Mouse (Mus musculus) embryonic facial prominence, embryonic 10.5 days (tissue): ENCODE measurements at regions not wholly inside any gene's neighbourhood (a gene's known extent, or its start where the extent isn't known, plus 50 kb on each side); places are given as distances from the start of the nearest gene placed in this dataset.

ENCODE experiments used
- DNase-seq: peaks from one replicate; pipeline ENCODE4 v3.0.0-alpha.2; 2017; ENCODE audit warnings: low spot score
- H3K27ac ChIP-seq: fragments of 300-500 bp; sonication (generic); replicated peaks from 2 replicates; pipeline ENCODE4 v1.5.1; 2016; ENCODE audit warnings: mild to moderate bottlenecking
- H3K27me3 ChIP-seq: fragments of 300-500 bp; sonication (generic); replicated peaks from 2 replicates; pipeline ENCODE4 v1.6.1; 2016; ENCODE audit warnings: low read depth, mild to moderate bottlenecking; ENCODE audit not compliant: poor library complexity, severe bottlenecking
- H3K36me3 ChIP-seq: fragments of 300-500 bp; sonication (generic); replicated peaks from 2 replicates; pipeline ENCODE4 v1.6.1; 2016; ENCODE audit warnings: mild to moderate bottlenecking, moderate library complexity
- H3K4me1 ChIP-seq: fragments of 300-500 bp; sonication (generic); 2 replicates; pipeline ENCODE4 v1.6.1; 2016
- H3K4me3 ChIP-seq: fragments of 300-500 bp; sonication (generic); 2 replicates; pipeline ENCODE4 v1.5.1; 2016; ENCODE audit warnings: mild to moderate bottlenecking, moderate library complexity
- H3K9me3 ChIP-seq: fragments of 300-500 bp; sonication (generic); 2 replicates; pipeline ENCODE4 v1.6.1; 2016; ENCODE audit warnings: mild to moderate bottlenecking
- WGBS: fragments of 180-500 bp; shearing (Covaris S2); methylation state at CpG from one replicate; pipeline ENCODE4 v1.1.7; 2016; 5-methylcytosine and 5-hydroxymethylcytosine counted together

GRCm38 (mm10) chr5:148728492-148728891, 175.9 kb upstream of the Ubl3 start:
- Histone ChIP-seq H3K4me3 (no peak overlapping the region), H3K9me3 (peaks cover 6% of the 10 kb centered on the region; the same call in 1 of the 2 replicates), H3K27ac (no peak overlapping the region), H3K27me3 (no peaks in the 10 kb centered on the region), H3K4me1 (peaks cover 9% of the 10 kb centered on the region), H3K36me3 (no peaks in the 10 kb centered on the region)
- WGBS, result 72% methylated on average over 1 of the region's 1 CpGs
- DNase-seq, result no peak

- no peak overlapping the region for H3K4me3 ChIP-seq
- no peaks in the 10 kb centered on the region for H3K27me3 ChIP-seq
- WGBS, result 74% methylated on average over 7 of the region's 7 CpGs
- no peaks in the 10 kb centered on the region for H3K4me1 ChIP-seq
- no peak overlapping the region for H3K27ac ChIP-seq
- no peak for DNase-seq
- peaks cover 6% of the 10 kb centered on the region; the same call in 1 of the 2 replicates for H3K9me3 ChIP-seq
- no peaks in the 10 kb centered on the region for H3K36me3 ChIP-seq
Observed at GRCm38 (mm10) chr5:148726442-148726841, 173.9 kb upstream of the Ubl3 start.

GRCm38 (mm10) chr5:148724470-148724869, 171.9 kb upstream of the Ubl3 start:
- Histone ChIP-seq H3K27ac (no peak overlapping the region), H3K36me3 (no peaks in the 10 kb centered on the region), H3K27me3 (no peaks in the 10 kb centered on the region), H3K4me3 (no peak overlapping the region), H3K9me3 (peaks cover 6% of the 10 kb centered on the region; the same call in 1 of the 2 replicates), H3K4me1 (no peaks in the 10 kb centered on the region)
- whole genome bisulfite sequencing, result 87% methylated on average over 6 of the region's 6 CpGs
- DNase-seq, result no peak

- H3K36me3 ChIP-seq, result no peaks in the 10 kb centered on the region
- H3K9me3 ChIP-seq, result peaks cover 8% of the 10 kb centered on the region
- no peak overlapping the region for H3K27ac ChIP-seq
- DNase-seq, result no peak
- 93% methylated on average over 11 of the region's 11 CpGs for WGBS
- H3K4me1 ChIP-seq, result no peaks in the 10 kb centered on the region
- no peaks in the 10 kb centered on the region for H3K27me3 ChIP-seq
- H3K4me3 ChIP-seq, result no peak overlapping the region
Observed at GRCm38 (mm10) chr5:148723677-148724227, 171.2 kb upstream of the Ubl3 start.

- no peaks in the 10 kb centered on the region for H3K27me3 ChIP-seq
- H3K4me3 ChIP-seq, result no peak overlapping the region
- H3K27ac ChIP-seq, result no peak overlapping the region
- H3K36me3 ChIP-seq, result no peaks in the 10 kb centered on the region
- peaks cover 11% of the 10 kb centered on the region; the same call in 1 of the 2 replicates for H3K9me3 ChIP-seq
- no peak for DNase-seq
- WGBS, result 94% methylated on average over 5 of the region's 5 CpGs
- H3K4me1 ChIP-seq, result no peaks in the 10 kb centered on the region
Observed at GRCm38 (mm10) chr5:148720604-148721003, 168.0 kb upstream of the Ubl3 start.

GRCm38 (mm10) chr5:148716633-148717032, 164.0 kb upstream of the Ubl3 start:
- WGBS, result 93% methylated on average over 6 of the region's 6 CpGs
- no peak overlapping the region for H3K27ac ChIP-seq
- no peaks in the 10 kb centered on the region for H3K27me3 ChIP-seq
- DNase-seq, result no peak
- H3K9me3 ChIP-seq, result peaks cover 11% of the 10 kb centered on the region; the same call in 1 of the 2 replicates
- H3K4me3 ChIP-seq, result no peak overlapping the region
- H3K4me1 ChIP-seq, result peaks cover 4% of the 10 kb centered on the region; the same call in 1 of the 2 replicates
- no peaks in the 10 kb centered on the region for H3K36me3 ChIP-seq

GRCm38 (mm10) chr5:148715218-148715991, 162.8 kb upstream of the Ubl3 start:
- Histone ChIP-seq H3K4me1 (peaks cover 4% of the 10 kb centered on the region; the same call in 1 of the 2 replicates), H3K9me3 (peaks cover 11% of the 10 kb centered on the region; the same call in 1 of the 2 replicates), H3K36me3 (no peaks in the 10 kb centered on the region), H3K27me3 (no peaks in the 10 kb centered on the region), H3K27ac (no peak overlapping the region), H3K4me3 (no peak overlapping the region)
- 79% methylated on average over 15 of the region's 15 CpGs for WGBS
- DNase-seq, result no peak

- Histone ChIP-seq H3K27me3 (no peaks in the 10 kb centered on the region), H3K4me3 (no peak overlapping the region), H3K4me1 (peaks cover 4% of the 10 kb centered on the region; the same call in 1 of the 2 replicates), H3K27ac (no peak overlapping the region), H3K9me3 (peaks cover 11% of the 10 kb centered on the region; the same call in 1 of the 2 replicates), H3K36me3 (no peaks in the 10 kb centered on the region)
- WGBS, result 89% methylated on average over 4 of the region's 4 CpGs
- no peak for DNase-seq
Observed at GRCm38 (mm10) chr5:148714807-148715206, 162.2 kb upstream of the Ubl3 start.

GRCm38 (mm10) chr5:148713796-148714195, 161.2 kb upstream of the Ubl3 start:
- Histone ChIP-seq H3K36me3 (no peaks in the 10 kb centered on the region), H3K9me3 (peaks cover 9% of the 10 kb centered on the region; the same call in 1 of the 2 replicates), H3K27ac (no peak overlapping the region), H3K4me1 (peaks cover 10% of the 10 kb centered on the region), H3K4me3 (no peak overlapping the region), H3K27me3 (no peaks in the 10 kb centered on the region)
- DNase-seq, result no peak
- WGBS, result 89% methylated on average over 5 of the region's 5 CpGs

- Histone ChIP-seq H3K4me1 (peaks cover 17% of the 10 kb centered on the region), H3K27ac (no peak overlapping the region), H3K27me3 (no peaks in the 10 kb centered on the region), H3K36me3 (no peaks in the 10 kb centered on the region), H3K9me3 (peaks cover 2% of the 10 kb centered on the region; the same call in 1 of the 2 replicates), H3K4me3 (no peak overlapping the region)
- no peak for DNase-seq
Observed at GRCm38 (mm10) chr5:148713039-148713438, 160.4 kb upstream of the Ubl3 start.

GRCm38 (mm10) chr5:148711570-148711969, 159.0 kb upstream of the Ubl3 start:
- H3K9me3 ChIP-seq, result no peaks in the 10 kb centered on the region
- DNase-seq, result no peak
- no peaks in the 10 kb centered on the region for H3K36me3 ChIP-seq
- peaks cover 30% of the 10 kb centered on the region for H3K4me1 ChIP-seq
- H3K27ac ChIP-seq, result no peak overlapping the region
- no peak overlapping the region for H3K4me3 ChIP-seq
- WGBS, result 73% methylated on average over 5 of the region's 5 CpGs
- no peaks in the 10 kb centered on the region for H3K27me3 ChIP-seq

GRCm38 (mm10) chr5:148709111-148709771, 156.7 kb upstream of the Ubl3 start:
- no peaks in the 10 kb centered on the region for H3K27me3 ChIP-seq
- H3K36me3 ChIP-seq, result no peaks in the 10 kb centered on the region
- peaks cover 42% of the 10 kb centered on the region for H3K4me1 ChIP-seq
- no peak overlapping the region for H3K4me3 ChIP-seq
- 34% methylated on average over 10 of the region's 10 CpGs for WGBS
- peak overlapping the region; percentile 21; the same call in 1 of the 2 replicates for H3K27ac ChIP-seq
- DNase-seq, result no peak
- no peaks in the 10 kb centered on the region for H3K9me3 ChIP-seq
